Mouse (Mus musculus): ENCODE data around the gene Gga2.

The Gga2 gene

DNA sequence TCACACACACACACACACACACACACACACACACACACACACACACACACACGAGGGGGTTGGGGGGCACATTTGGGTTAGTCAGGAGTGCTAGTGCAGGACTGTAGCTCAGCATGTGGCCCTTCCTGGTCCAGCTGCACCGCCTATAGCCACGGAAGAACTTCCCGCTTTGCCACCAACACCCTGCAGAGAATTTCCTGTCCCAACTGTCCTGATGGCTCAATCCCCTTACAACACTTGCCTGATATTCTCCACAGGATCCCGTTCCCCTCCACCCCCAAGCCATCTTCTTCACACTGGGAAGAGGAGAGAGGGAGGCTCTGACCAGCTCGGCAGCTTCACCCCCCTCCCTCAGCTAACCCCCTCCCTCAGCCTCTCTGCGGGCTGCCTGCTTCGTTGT lies 20.6 kb downstream of the Gga2 start:
- DNase-seq (ENCODE audit: low spot score in 2 of 2) = no peak

DNA sequence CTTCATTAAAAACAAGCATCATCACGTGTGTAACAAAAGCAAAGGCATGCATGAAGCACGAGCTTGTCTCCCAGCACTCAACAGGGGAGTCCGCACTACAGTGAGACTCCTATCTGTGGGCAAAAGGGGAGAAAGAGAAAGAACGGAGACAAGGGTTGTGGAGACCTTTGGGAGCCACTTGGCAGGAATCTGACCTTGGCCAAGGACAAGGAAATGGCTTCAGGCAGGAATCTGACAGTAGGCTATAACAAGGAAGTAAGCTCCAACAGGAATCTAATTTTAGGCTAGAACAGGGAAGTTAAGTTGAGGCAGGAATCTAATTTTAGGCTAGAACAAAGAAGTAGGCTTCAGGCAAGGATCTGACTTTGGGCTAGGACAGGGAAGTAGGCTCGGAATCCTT lies 25.1 kb downstream of the Gga2 start:
- DNase-seq (ENCODE audit: low spot score in 2 of 2) = no peak

DNA sequence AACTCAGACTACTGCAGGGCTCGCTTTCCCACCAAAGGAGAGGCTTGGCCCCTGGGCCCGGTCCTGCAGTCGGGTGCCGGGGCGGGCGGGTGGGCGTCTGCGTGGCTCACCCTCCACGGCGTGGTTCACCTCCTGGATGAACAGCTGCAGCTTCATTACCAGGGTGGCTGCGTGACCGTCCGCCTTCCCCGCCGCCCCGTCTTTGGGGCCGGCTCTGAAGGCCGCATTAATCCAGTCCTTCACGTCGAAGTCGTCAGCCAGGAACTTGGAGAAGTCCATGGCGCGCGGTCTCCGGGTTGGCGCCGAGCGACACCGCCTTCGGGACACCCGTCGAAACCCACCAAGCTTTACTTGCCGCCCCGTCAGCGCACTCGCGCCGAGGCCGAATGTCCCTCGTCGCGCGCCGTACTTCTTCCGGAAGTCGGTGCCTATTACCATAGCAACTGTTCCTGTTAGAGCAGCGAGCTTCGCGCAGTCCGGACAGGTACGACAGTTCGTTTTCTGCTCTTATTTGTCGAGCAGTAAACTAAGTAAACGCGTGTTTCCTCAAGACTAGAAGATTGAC lies 39.6 kb downstream of the Gga2 start, which contains the start of gene Cog7:
TSS of gene Cog7 (minus strand) at position 405 of the 565 bp plus-strand sequence.
- DNase-seq (ENCODE audit: low spot score in 2 of 2) = peak; percentile 87 to 89

DNA sequence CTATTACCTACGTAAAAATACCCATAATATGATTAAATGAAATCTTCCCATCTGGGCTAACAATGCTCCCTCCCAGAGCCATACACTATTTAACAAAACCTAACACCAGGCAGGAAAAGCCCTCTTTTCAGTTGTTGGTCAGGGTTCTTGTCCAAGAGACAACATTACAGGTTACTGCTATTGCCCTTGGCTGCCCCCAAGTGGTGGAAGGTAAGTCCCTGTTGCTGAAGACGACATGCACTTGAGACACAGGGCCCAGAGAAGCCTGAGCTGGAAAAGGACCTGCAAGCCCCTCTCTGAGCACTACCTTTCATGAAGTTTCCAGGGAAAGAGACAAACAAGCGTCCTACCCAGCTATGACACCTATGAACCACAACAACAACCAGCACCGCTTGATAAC lies 46.0 kb downstream of the Gga2 start:
- DNase-seq (ENCODE audit: low spot score in 2 of 2) = peak in 1 of 2 experiments; percentile 48

DNA sequence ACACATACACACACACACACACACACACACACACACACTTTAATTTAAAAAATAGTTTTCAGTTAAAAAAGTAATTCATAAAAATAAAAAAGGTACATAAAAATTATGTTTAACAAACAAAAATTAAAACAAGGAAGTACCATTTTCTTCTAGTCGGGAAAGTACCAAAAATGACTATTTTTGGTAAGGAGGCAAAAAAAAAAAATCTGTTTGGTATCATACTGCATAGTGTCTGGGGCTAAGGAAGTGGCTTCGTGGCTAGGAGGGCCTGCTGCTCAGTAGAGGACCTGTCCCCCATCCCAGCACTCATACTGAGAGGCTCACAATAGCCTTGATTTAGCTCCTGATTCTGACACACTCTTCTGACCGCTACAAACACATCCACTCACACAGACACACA lies 49.3 kb downstream of the Gga2 start:
- no peak for DNase-seq (ENCODE audit: low spot score in 2 of 2)

DNA sequence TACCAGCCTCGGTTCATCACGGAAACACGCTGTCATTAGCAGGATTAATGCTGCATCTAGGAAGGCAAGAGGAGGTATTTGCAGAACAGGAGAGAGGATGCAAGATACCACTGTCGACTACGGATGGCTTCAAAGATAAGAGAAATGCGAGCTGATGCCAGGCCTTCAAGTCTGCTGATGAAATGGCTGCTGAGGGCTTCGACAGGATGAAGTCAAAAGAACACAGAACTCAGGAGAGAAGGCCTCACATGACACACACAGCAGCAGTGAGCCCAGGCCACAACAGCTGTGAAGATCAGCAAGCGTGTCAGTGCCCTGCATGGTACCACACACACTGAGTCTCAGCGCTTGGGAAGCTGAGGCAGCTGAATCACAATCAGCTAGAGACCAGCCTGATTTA lies 50.8 kb downstream of the Gga2 start:
- no peak for DNase-seq (ENCODE audit: low spot score in 2 of 2)

DNA sequence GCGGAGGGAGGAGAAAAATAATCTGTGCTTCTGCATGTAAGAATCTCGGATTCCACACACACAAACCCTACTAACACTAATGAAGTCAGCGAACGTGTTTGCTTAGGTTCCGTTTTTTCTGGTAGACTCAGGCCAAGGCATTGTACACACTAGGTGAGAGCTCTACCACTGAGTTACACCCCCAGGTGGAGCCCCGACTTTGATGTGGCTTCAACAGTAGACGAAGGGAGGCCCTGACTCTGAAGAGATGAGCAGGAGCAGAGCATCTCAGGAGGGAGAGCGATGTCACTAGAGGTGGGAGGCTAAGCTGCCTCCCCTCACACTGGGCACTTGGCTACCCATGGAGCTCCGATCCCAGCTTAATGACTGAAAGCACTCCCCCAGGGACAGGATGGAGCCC lies 52.2 kb downstream of the Gga2 start:
- no peak for DNase-seq (ENCODE audit: low spot score in 2 of 2)

DNA sequence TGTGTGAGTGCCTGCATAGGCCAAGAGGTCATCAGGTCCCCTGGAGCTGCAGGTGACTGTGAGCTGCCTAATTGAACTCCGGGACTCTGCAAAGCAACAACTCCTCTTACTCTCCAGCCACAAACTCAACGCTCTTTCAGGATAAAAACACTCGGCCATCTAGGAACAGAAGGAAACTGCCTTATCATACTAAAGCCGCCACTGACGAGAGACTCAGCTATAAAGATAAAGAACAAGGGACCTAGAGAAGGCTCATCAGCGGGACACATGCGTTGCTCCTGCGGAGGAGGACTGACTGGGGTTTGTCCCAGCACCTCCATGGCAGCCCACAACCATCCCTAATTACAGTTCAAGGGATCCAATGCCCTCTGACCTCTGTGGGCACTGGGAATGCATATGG lies 52.8 kb downstream of the Gga2 start:
- DNase-seq (ENCODE audit: low spot score in 2 of 2) = no peak

DNA sequence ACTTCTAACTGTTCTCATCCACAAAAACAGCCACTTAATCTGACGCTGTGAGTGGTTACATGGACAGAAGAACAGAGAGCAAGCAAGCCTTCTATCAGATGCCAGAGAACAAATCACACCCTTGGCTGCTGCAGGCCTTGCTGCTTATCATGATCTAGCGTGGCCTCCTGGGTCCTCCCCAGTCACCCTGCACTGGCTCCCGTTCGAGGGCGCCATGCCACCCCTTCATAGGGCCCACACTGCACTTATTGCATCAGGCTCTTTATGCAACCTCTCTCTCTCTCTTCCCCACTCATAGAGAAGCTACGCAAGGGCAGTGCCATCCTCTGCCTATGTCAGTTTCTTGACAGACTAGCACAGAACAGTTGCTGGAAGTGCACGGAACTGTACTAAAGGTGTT lies 54.9 kb downstream of the Gga2 start:
- DNase-seq (ENCODE audit: low spot score in 2 of 2) = no peak

DNA sequence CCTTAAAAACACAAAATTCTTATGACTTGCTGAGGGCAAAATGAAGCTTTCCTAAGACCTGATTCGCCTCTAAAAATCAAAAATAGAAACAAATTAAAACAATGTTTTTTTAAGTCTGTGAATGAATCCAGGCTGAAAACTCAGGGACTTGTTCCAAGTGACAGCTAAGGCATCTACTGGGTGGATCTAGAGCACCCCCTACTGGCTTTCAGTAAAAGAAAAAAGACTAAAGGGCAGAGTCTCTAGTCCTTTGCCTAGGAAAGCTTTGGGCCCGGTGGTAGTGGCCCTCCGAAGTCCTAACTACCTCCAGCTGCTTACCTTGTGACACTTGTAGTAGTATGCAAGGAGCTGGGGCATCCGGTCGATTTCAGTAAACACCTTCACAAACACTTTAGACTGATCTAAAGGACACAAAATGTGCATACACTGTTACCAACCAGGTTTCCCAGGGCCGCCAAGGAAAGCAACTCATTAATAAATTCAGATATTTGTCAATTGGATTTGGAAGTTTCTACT lies 57.1 kb downstream of the Gga2 start:
- peak in 1 of 2 experiments; percentile 26 for DNase-seq (ENCODE audit: low spot score in 2 of 2)

DNA sequence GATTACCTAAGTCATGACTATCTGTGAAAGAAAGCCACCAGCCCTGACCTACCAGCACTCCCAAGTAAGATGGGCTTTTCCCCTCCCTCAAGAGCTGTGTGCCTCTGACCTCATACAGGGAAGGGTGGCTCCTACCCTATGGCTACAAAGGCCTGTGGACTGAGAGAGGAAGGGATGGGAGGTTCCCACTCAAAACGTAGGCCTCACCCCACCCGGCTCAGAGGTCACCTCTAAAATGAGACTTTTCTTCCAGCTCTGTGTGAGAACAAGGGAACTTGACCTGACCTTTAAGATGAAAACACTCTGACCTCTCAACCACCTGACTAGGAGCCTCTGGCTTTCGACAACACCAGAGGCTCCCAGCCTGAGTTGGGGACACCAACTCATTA lies 58.5 kb downstream of the Gga2 start:
- no peak for DNase-seq (ENCODE audit: low spot score in 2 of 2)

DNA sequence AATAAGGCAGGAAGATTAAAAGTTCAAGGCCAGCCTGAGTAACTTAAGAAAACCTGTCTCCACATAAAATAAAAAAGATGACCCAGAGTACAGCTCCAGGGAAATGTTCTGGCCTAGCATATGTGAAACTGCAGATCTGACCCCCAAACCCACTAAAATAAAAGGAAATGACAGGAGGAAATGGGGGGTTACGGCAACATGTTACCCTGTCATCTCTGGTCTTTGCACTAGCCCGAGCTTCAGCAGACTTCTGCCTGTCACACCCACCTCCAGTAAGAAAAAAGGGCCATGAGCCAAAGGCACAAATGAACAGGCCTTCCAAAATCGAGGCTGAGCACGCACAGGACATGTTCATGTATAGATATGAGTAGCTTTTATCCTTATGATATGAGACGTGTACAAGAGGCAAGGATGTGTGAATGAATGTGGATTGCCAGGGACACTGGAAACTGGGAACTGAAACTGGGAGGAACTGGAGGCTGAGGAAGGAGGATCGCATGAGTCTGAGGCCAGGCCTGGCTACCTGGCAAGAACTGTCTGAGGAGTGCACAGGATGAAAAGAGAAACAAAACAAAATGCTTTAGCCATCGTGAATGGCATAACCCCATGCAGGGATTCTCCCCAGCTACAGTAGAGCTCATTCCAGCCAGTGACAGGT lies 59.0 kb downstream of the Gga2 start:
- no peak for DNase-seq (ENCODE audit: low spot score in 2 of 2)

DNA sequence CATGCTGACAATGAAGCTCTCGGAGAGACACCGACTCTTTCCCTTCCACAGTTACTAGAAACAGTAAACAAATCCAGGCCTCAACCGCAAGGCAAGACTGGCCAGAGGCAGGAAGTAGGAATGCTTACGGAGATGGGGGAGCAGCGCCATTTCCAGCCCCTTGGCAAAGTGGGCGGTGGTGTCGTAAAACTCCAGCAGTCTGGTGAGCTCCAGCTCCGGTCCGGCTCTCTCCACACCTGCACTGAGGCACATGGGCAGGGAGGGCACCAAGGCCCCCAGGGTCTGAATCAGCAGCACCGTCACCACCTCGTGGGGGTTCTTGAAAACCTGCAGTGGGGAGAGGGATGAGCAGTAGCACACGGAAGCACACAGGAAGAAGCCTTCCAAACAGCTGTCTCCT lies 65.2 kb downstream of the Gga2 start:
- DNase-seq (ENCODE audit: low spot score in 2 of 2) = no peak

DNA sequence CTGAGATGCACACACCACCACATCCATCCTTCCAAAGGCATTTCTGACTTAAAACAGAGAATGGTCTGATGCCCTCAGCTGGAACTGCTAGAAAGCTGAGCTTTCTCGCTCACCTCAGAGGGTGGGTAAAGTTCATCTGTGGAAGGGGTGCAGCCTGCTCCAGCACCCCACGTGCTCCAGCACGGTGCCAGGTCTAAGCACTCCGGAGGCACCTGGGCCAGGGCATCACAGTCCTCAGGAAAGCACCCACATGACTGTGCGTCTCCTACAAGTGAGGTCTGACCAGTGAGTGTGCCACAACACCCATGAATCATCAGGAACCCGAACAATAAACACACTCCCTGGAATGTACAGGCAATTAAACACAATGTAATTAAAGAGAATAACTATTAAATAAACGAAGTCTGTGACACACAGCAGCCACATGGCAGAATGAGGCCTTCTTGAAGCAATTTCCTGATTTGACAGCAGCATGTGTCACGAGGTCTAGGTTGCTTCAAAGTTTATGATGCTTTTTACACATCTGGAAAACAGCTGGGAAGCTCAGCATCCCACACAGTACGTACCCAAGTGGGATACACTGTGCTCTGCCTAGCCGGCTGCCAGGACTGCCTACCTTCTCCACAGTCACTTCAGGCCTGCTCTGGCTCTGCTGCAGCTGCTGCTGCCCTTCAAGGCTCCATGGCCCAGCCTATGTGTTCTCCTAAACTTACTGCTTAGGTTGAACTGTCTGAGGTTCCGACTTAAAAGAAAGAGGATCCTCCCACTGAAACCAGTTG lies 65.9 kb downstream of the Gga2 start:
- DNase-seq (ENCODE audit: low spot score in 2 of 2) = no peak

DNA sequence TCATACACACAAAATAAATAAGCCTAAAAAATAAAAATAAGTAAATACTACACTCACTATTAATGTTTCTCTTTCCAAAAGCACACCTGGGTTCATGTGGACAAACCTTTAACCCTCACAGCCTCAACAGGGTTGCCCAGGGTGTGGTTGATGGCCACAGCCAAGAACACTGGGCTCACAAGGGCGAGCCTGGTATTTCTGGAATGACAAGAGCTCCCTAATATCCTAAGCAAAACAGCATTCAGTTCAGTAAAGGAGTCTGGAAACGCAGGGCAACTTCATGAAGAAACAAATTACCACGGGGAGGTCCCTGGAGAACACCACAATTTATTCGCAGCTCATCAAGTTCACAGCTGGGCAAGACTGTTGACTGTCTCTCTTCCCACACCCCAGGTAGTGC lies 73.5 kb downstream of the Gga2 start:
- DNase-seq (ENCODE audit: low spot score in 2 of 2) = no peak

DNA sequence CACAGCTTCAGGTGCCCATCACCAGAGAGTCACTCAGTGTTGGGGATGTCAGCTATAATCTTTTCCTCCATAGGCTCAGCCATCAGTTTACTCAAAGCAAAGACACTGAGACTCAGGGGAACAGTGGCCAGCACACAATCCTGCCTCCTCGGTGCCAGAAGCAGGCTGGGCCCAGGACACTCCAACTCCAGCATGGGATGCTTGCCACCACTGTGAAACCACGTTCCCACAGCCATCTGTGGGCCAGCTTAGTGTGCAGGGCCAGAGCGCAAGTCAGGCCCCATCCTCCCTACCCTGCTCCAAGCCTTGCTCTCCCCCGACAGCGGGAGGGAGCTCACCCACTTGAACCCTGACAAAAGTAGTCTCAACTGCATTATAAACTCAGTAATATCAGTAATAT lies 74.8 kb downstream of the Gga2 start:
- DNase-seq (ENCODE audit: low spot score in 2 of 2) = no peak

DNA sequence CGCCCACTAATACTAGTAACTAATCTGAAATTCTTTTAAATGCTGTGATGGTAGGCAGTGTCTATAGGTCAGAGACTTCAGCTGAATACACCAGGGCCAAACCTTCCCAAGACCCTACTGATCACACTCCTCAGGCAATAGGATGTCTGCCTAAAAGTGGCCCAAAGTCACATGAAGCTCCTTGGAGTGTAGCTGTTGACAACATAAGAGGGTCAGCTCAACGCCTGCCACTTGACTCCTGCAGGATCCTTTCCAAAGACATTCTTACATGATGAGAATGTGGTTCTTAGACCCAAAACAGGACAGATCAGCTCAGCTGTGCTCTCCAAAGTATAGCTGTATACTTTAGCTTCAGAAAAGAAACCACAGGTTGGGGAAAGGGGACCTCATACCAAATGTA lies 78.7 kb downstream of the Gga2 start:
- no peak for DNase-seq (ENCODE audit: low spot score in 2 of 2)

DNA sequence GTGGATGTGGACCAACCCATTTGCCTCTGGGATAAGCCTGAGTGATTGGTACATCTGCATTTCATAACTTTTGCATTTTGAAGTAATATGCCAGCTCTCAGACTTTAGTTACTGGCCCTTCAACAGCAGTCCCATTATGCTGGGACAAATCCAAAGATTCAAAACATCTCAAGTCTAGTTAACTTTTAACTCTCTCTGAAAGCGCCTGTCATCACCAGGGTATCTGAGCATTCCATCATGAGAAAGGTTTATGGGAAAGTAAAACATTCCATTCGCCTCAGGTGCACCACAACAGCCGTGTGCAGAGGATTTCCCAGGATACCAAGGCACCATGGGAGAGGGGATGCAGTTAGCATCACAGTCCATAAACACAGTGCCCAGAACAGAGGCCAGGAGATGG lies 79.4 kb downstream of the Gga2 start:
- DNase-seq (ENCODE audit: low spot score in 2 of 2) = no peak

DNA sequence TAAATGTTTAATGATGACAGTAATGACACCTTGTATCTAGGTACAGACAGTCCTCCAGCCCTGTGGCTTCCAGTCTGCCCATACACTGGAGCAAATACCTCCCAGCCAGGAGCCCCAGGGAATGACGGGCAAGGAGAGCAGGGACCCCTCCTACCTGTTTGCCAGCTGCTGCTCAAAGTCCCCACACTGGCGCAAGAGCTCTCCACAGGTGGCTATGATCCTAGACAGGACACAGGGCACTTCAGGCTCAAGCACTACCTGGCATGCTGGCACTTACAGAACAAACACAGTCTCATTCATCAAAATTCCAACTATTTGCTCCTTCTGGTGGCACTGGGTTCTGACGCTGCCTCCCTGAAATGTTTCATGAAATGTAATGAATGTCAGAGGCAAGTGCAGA lies 80.0 kb downstream of the Gga2 start:
- no peak for DNase-seq (ENCODE audit: low spot score in 2 of 2)

DNA sequence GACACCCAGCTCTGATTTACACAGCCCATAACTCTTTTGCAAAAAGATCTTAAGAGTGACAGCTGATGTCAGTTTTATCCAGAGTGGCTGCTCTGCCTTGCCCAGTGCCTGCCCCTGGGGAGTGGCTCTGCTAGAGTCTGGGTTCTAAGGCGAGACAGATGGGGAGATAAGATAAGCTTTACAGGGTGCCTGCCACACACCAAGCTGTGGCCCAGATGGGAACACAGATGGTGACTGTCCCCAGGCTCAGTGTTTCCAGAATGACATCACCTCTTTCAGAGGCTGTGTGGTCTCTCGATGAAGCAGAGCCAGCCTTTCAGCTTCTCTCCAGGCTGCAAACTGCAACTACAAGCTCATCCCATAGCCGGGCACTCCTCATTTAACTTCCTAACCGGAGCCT lies 81.3 kb downstream of the Gga2 start:
- DNase-seq (ENCODE audit: low spot score in 2 of 2) = peak; percentile 56 to 65

DNA sequence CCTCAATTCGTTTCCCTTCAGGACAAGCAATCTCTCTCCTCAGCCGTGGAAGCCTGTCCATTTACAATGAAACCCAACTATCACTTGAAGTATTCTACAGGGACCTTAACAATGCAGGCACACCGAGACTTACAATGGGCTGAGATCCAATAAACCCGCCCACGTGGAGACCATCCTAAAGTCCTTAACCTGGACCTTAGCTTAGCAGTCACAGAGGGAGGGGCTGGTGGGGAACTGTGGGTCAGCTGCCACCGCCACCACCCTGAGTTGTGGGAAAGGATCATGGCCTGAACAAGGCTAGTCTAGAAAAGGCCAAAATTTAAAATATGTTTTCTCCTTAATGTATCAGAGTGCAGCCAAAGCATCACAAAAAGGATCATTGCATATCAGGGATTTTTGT lies 81.8 kb downstream of the Gga2 start:
- DNase-seq (ENCODE audit: low spot score in 2 of 2) = no peak

DNA sequence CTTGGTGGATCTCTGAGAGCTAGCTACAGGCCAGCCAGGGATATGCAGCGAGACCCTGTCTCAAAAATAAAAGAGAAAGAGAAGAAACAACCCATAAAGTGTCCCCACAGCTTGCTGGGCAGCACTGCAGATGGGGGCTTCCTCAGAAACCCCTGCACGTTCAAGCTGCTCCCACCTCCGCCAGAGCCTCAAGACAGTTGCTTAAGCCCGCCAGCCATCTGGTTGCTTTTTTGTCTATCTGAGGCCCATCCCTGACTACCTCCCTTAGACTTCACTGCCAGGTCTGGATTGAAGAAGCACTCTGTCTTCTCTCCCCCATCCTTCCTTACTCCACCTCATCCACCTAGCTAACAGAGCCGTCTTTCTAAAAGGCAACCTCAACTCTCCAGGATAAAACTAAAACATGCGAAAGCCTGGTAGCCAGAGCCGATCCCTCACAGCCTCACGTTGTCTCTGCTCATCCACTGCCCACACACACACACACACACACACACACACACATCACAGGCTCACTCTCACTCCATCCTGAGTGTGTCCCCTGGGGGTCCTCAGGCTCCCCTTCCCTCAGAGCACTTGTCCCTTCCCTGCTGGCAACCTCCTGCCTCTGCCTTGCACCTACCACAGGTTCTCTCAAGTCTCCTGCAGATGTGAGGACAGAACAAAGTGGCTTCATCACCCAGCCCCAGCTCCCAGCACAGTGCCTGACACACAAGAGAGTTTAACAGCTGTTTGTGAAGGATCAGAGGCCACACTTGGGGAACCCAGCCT lies 82.7 kb downstream of the Gga2 start:
- no peak for DNase-seq (ENCODE audit: low spot score in 2 of 2)
